Mouse (Mus musculus) spleen, adult 2 months (tissue): ENCODE measurements around the gene Ncor2. TPM values are rescaled to one million over a fixed set of nuclear protein-coding genes. Genes with fewer than 3 reads are reported as not detected.

ENCODE experiments used
- DNase-seq, 2 experiments: peaks; one replicate each; pipeline versions ENCODE4 v3.0.0 to v3.0.0-alpha.2; 2012 to 2021; ENCODE audit warnings: low spot score in 2 of 2, low read depth in 1 of 2
- H3K27ac ChIP-seq: fragments of 200-500 bp; 2 replicates; pipeline ENCODE4 v1.5.1; 2012; ENCODE audit warnings: low read length, inconsistent platforms; ENCODE audit not compliant: insufficient read depth
- H3K27me3 ChIP-seq: fragments of 200-500 bp; 2 replicates; pipeline ENCODE4 v1.6.1; 2012; ENCODE audit warnings: mild to moderate bottlenecking, moderate library complexity, low read length, inconsistent platforms; ENCODE audit not compliant: control insufficient read depth, insufficient read depth
- H3K36me3 ChIP-seq: fragments of 200-500 bp; 2 replicates; pipeline ENCODE4 v1.6.1; 2012; ENCODE audit warnings: mild to moderate bottlenecking, low read length, inconsistent platforms; ENCODE audit not compliant: control insufficient read depth, insufficient read depth
- H3K4me1 ChIP-seq: fragments of 200-500 bp; 2 replicates; pipeline ENCODE4 v1.6.1; 2011; ENCODE audit warnings: inconsistent platforms; ENCODE audit not compliant: control insufficient read depth, insufficient read depth, insufficient read length
- H3K4me3 ChIP-seq: fragments of 200-500 bp; 2 replicates; pipeline ENCODE4 v1.5.1; 2011; ENCODE audit warnings: mild to moderate bottlenecking, inconsistent platforms; ENCODE audit not compliant: insufficient read depth, insufficient read length; ENCODE audit errors: extremely low read depth
- CTCF ChIP-seq: fragments of 200-500 bp; IDR thresholded peaks from 2 replicates; pipeline ENCODE4 v1.5.1; 2011; ENCODE audit warnings: mild to moderate bottlenecking, inconsistent platforms; ENCODE audit not compliant: insufficient read depth, insufficient read length, insufficient replicate concordance; ENCODE audit errors: extremely low read depth
- POLR2A ChIP-seq: fragments of 200-500 bp; IDR thresholded peaks from 2 replicates; pipeline ENCODE4 v1.6.1; 2011; ENCODE audit warnings: low read depth, low read length, inconsistent platforms
- WGBS: fragments of 180-500 bp; shearing (Covaris S2); methylation state at CpG from one replicate; pipeline ENCODE4 v1.1.7; 2018; 5-methylcytosine and 5-hydroxymethylcytosine counted together
- polyA plus RNA-seq: library from polyadenylated mRNA; depleted of rRNA; stranded (reverse); fragments of >200 nt; gene quantifications from 2 replicates; pipeline ENCODE4 v1.2.3, GENCODE M21; 2012

Ncor2 gene
- polyA plus RNA-seq, 1 experiment = 70.5 TPM

- Histone ChIP-seq H3K27ac (no peak overlapping the region), H3K4me1 (peaks cover 32% of the 10 kb centered on the region; the same call in 1 of the 2 replicates), H3K36me3 (no peaks in the 10 kb centered on the region), H3K27me3 (no peaks in the 10 kb centered on the region), H3K4me3 (no peak overlapping the region)
- no peak for DNase-seq
- WGBS = 86% methylated on average over 7 of the region's 7 CpGs
- TF ChIP-seq POLR2A (no peak), CTCF (no peak)
These were observed 10.9 kb downstream of the Ncor2 start for GRCm38 (mm10) chr5:125168101-125168500.

DNA sequence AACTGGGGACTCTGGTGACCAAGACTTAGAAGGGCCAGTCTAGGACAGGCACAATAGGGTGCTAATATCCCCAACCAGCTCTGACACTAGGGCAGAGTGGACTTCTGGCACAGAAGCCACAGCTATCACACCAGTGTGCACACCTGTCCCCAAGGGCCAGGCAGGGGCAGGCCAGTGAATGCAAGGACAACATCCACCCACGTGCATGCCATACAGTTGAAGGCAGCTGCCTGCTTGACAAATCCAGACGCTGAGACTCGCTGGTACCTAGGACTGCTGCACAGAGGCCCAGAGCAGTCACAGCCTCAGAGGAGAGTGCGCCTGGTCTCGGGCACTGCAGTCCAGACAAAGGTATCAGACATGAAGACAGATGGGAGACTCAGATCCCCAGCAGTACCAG lies 11.5 kb downstream of the Ncor2 start:
- 86% methylated on average over 5 of the region's 5 CpGs for WGBS
- peaks cover 32% of the 10 kb centered on the region; the same call in 1 of the 2 replicates for H3K4me1 ChIP-seq
- H3K36me3 ChIP-seq = no peaks in the 10 kb centered on the region
- no peak overlapping the region for H3K4me3 ChIP-seq
- no peak overlapping the region for H3K27ac ChIP-seq
- TF ChIP-seq POLR2A (no peak), CTCF (no peak)
- no peaks in the 10 kb centered on the region for H3K27me3 ChIP-seq
- no peak for DNase-seq

DNA sequence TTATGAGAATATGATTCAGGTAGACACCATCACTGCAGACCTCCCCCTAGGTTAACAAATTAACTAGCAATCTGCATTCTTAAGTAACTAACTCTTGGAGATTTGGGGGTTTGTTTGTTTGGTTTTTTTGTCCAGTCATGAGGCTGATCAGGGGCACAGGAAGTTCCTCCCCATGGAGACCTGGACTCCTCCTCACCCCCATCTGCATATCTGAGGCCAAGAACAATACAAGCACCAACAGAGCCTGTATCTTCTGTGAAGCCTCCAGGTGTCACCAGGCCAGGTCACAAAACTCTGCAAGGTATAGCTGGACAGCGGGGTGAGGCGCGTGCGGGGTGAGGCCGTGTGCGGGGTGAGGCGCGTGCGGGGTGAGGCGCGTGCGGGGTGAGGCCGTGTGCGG lies 13.0 kb downstream of the Ncor2 start:
- WGBS = 99% methylated on average over 14 of the region's 14 CpGs
- Histone ChIP-seq H3K27ac (peak overlapping the region; percentile 7; the same call in 1 of the 2 replicates), H3K27me3 (no peaks in the 10 kb centered on the region), H3K36me3 (no peaks in the 10 kb centered on the region), H3K4me3 (no peak overlapping the region), H3K4me1 (peaks cover 32% of the 10 kb centered on the region; the same call in 1 of the 2 replicates)
- DNase-seq = no peak
- TF ChIP-seq CTCF (no peak), POLR2A (no peak)

- H3K27ac ChIP-seq = no peak overlapping the region
- WGBS = 73% methylated on average over 12 of the region's 12 CpGs
- no peak overlapping the region for H3K4me3 ChIP-seq
- DNase-seq = no peak
- no peaks in the 10 kb centered on the region for H3K36me3 ChIP-seq
- no peak for TF ChIP-seq CTCF
- no peak for TF ChIP-seq POLR2A
- H3K27me3 ChIP-seq = no peaks in the 10 kb centered on the region
- H3K4me1 ChIP-seq = peaks cover 34% of the 10 kb centered on the region; the same call in 1 of the 2 replicates
These were observed 14.4 kb downstream of the Ncor2 start for GRCm38 (mm10) chr5:125164465-125165167.

DNA sequence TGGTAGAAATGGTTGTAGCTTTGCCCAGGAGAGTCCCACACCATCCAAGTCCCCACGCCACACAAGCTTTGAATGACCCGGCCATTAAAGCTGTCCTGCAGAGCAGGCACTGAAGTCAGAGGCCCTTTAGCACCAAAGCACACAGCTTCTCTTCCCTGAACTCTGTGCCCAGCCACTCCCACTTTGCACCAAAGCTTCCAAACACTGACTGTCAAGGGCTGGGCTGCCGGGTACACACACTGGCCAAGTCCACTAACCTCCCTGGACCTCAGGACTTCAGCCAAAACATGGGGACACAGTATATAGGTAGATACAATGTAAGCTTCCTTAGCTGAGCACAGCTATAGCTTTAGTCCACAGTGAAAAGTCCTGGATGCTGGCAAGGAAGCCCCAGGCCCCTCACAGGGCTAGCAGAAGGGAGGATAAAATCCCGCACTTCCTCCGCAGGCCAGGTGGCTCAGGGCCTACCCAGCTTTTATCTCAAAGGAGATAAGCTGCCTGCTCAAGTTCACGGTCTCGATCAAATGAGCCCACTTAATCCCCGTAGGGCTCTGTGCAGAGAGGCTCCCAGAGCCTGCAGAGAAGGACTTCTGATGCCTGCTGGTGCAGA lies 15.5 kb downstream of the Ncor2 start:
- Histone ChIP-seq H3K36me3 (no peaks in the 10 kb centered on the region), H3K27me3 (no peaks in the 10 kb centered on the region), H3K27ac (no peak overlapping the region), H3K4me1 (peaks cover 43% of the 10 kb centered on the region), H3K4me3 (no peak overlapping the region)
- 64% methylated on average over 8 of the region's 8 CpGs for WGBS
- TF ChIP-seq POLR2A (no peak), CTCF (no peak)
- DNase-seq = no peak

DNA sequence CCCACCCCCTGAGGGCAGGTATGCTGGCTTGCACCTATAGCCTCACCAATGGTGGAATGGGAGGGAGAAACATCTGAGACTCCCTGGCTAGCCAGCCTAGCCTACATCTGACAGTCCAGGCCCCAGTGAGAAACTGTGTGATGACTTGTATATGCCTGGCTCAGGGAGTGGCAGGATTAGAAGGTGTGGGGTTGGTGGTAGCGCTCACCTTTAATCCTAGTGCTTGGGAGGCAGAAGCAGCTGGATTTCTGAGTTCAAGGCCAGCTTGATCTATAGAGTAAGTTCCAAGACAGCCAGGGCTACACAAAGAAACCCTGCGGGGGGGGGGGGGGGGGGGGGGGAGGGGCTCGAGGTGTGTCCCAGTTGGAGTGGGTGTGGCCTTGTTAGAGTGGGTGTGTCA lies 16.6 kb downstream of the Ncor2 start:
- no peak for TF ChIP-seq POLR2A
- no peak for TF ChIP-seq CTCF
- Histone ChIP-seq H3K27me3 (no peaks in the 10 kb centered on the region), H3K4me3 (no peak overlapping the region), H3K36me3 (no peaks in the 10 kb centered on the region), H3K27ac (no peak overlapping the region), H3K4me1 (peaks cover 44% of the 10 kb centered on the region)
- no peak for DNase-seq
- WGBS = 94% methylated on average over 1 of the region's 3 CpGs
